Mouse (Mus musculus) liver, embryonic 14.5 days (tissue): ENCODE data around the gene Armc10.

Experiments used
- CTCF ChIP-seq: IDR thresholded peaks from 2 replicates; pipeline ENCODE4 v1.5.1; 2016; ENCODE audit warnings: antibody characterized with exemption, low read depth, control low read depth
- EP300 ChIP-seq: IDR thresholded peaks from 2 replicates; pipeline ENCODE4 v1.6.1; 2016; ENCODE audit warnings: antibody characterized with exemption, low read depth

- TF ChIP-seq CTCF, result no peak
- TF ChIP-seq EP300, result no peak
Observed at GRCm38 (mm10) chr5:21663081-21663480, 17.5 kb downstream of the Armc10 start.
